Mouse (Mus musculus) small intestine, adult 2 months (tissue): Measurements from ENCODE around the gene Rest.

ENCODE experiments used
- CTCF ChIP-seq: fragments of 200-500 bp; IDR thresholded peaks from 2 replicates; pipeline ENCODE4 v1.5.1; 2012; ENCODE audit warnings: low read depth, mild to moderate bottlenecking, control low read depth, inconsistent platforms, low read length, moderate library complexity, mixed read lengths; ENCODE audit not compliant: insufficient replicate concordance, insufficient read length; ENCODE audit errors: extremely low read depth
- POLR2A ChIP-seq: fragments of 200-500 bp; IDR thresholded peaks from 2 replicates; pipeline ENCODE4 v1.6.1; 2012; ENCODE audit warnings: low read depth, mild to moderate bottlenecking, control low read depth, inconsistent platforms, low read length, moderate library complexity

GRCm38 (mm10) chr5:77266066-77266885, 985 bp downstream of the Rest start:
- TF ChIP-seq CTCF (no peak), POLR2A (no peak)
